Mouse (Mus musculus): ENCODE data around the gene Tmem258. TPM values are rescaled to one million over a fixed set of nuclear protein-coding genes. Genes with fewer than 3 reads are reported as not detected.

The Tmem258 gene
- total RNA-seq, 2 experiments from 2014 or later, result 55.9 to 64.2 TPM

DNA sequence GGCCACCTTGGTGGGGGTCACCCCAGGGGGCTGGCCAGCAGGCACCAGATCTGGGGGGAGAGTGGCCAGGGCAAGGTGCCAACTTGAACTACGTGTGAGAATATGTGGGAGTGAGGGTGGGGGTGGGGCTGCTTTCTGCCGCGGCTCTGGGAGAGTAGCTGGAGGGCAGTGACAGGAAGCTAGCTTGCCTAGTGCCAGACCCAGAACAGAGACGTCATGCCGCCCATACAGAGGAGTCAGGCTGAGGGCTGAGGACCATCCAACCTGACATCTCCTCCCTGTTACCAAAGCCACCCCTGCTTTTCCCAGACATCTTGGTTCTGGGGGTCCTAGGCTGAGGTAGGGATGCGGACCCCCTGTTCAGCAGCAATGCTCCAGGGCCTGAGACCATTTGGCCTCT is 43.4 kb downstream of the Tmem258 start:
- intact Hi-C loops (cut with DNase I), result no loop called here
- Histone ChIP-seq H3K27ac (no peak overlapping the region), H3K4me3 (no peak overlapping the region)
- DNase-seq (ENCODE audit: extremely low spot score in 1 of 2, low spot score in 2 of 2), result no peak
- TF ChIP-seq CTCF (IDR thresholded peaks at IDR 0.05), result no peak

- no peak overlapping the region for H3K27ac ChIP-seq
- DNase-seq (ENCODE audit: extremely low spot score in 1 of 2, low spot score in 2 of 2), result no peak
- intact Hi-C loops (cut with DNase I), result no loop called here
- no peak overlapping the region for H3K4me3 ChIP-seq
- no peak for TF ChIP-seq CTCF (IDR thresholded peaks at IDR 0.05)
These were observed 44.3 kb downstream of the Tmem258 start for GRCm38 (mm10) chr19:10248128-10248527.

Small RNAs within 50 kb of the gene (microRNA-seq; reads per million reads assigned to microRNA genes)
- 0 to 1.2 reads per million in 2 experiments for gene Mir6993

Other genes starting within 250 kb of the Tmem258 start
- 1,000 to 10,000 TPM; 2,213 to 2,341 TPM for gene Fth1, start 223.4 kb upstream of the Tmem258 start, total RNA-seq (2021)
- gene Best1, start 202.4 kb upstream of the Tmem258 start, total RNA-seq (2021), result under 1 TPM; 0.49 to 0.75 TPM
- 1 to 10 TPM; 9.4 TPM for gene Rab3il1, start 202.3 kb upstream of the Tmem258 start, total RNA-seq (2021)
- gene Fads3, start 162.4 kb upstream of the Tmem258 start, total RNA-seq (2021), result 10 to 100 TPM; 26.6 to 28.1 TPM
- 100 to 1,000 TPM; 109 to 121 TPM for gene Fads2, start 102.3 kb upstream of the Tmem258 start, total RNA-seq (2021)
- gene Fads1, start 21.1 kb upstream of the Tmem258 start, total RNA-seq (2021), result 100 to 1,000 TPM; 181 to 201 TPM
- gene Fen1, start 155 bp downstream of the Tmem258 start, total RNA-seq (2021), result 10 to 100 TPM; 10.5 to 11.6 TPM
- 10 to 100 TPM; 14.0 to 15.3 TPM for gene Myrf, start 36.7 kb downstream of the Tmem258 start, total RNA-seq (2021)
- gene Dagla, start 100.9 kb downstream of the Tmem258 start, total RNA-seq (2021), result 10 to 100 TPM; 93.7 to 95.4 TPM
- 100 to 1,000 TPM; 326 to 329 TPM for gene Syt7, start 185.1 kb downstream of the Tmem258 start, total RNA-seq (2021)

Measured in left cerebral cortex, adult 2 months (tissue).